Mouse (Mus musculus): Measurements from ENCODE around the gene Fam3b.
A peak's percentile ranks its signal among the peaks of the same experiment; 100 is the strongest.

The Fam3b gene

DNA sequence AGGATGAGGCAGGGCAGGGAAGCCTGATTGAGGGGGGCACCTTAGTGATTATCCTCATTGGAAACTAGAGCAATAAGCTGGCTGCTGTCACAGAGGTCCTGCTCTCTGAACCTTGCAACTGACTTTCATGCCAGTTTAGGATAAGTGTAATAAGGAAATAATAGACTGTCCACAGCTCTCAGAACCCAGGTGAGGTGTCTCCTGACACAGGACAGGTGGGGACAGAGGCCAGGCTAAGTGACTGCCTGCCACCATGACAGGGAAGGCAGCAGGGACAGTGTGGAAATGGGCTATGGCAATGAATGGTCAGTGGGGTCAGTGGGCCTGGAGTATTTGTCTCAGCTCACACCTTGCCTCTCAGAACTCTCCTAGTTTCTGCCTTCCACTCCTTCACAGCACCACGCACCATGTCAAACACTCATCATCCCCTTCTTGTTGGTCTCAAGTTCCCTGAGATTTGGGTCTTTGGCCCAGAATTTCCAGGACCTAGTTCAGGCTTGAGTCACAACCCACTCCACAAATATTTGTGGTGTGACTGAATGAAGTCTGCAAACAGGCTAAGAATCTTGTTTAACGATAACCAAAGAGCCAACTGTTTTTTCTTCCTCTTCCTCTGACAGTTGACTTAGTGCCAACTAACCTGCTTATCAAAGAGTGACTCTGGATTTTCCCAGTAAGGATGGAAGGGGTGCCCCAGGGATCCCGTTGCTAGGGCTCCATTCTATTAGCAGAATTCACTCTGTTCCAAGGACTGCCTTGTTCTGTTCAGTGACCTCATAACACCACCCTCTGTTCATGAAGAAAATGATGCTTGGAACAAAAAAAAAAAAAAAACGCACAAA is at the start of gene Fam3b:
TSS of gene Fam3b (minus strand) at position 718 of the 842 bp plus-strand sequence.
- no peak for DNase-seq (ENCODE audit: inconsistent age in 2 of 2, low spot score in 1 of 2)

DNA sequence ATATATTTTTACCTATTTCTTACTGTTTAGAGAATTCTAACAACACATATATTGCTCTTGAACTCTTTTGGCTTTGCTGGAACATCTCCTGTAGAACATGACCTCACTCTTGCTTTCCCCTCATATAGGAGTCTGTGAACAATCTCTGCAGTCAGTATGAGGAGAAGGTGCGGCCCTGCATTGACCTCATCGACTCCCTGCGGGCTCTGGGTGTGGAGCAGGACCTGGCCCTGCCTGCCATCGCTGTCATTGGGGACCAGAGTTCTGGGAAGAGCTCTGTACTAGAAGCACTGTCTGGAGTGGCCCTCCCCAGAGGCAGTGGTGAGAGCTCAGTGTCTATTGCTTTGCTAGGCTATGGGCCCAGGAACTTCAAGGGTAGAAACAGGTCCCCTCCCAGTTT is 29.7 kb upstream of the Fam3b start:
- DNase-seq (ENCODE audit: inconsistent age in 2 of 2, low spot score in 1 of 2): no peak

DNA sequence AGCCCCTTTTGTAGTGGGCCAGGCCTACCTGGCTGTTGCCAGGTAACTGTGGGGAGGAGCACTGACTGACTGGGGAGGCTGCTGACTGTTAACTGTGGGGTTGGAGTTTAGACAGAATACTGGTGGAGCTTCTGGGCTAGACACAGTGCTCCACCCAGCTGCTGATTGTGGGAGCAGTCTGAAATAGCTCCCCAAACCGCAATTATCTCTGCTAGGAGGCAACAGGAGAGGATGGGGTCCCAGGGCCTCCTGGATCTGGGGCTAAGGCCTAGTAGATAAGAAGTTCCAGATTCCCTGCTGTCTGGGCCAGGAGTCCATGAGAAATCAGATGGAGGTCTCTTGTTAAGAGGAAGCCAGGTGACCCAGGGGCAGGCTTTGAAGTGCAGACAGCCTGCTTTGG is 22.2 kb upstream of the Fam3b start:
- DNase-seq (ENCODE audit: inconsistent age in 2 of 2, low spot score in 1 of 2): no peak

DNA sequence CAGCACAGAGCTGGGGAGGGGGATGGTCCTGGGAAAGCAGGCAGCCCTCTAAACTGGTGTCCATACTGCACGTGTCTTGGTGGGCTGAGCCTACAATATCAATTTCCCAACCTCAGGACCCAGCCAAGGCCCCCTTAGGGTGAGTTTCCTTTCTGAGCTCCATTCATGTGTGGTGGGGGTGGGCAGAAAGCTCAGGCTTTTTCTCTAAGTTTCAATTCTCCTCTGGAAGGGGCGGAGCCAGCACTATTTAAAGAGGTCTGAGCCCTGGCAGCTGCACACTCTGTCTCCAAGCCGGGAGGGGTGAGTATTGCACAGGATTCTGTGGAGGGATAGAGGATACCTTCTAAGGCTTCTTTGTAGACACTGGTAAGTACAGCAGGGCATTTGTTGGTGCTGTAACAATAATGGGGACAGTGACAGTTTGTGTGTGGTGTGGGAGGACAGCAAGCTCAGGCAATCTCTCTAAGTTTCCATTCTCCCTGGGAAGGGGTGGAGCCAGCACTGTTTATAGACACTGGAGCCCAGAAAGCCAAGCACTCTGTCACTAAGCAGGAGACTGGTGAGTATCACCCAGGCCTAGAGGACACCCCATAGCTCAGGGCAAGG is 21.3 kb upstream of the Fam3b start:
- peak; percentile 63 to 86 for DNase-seq (ENCODE audit: inconsistent age in 2 of 2, low spot score in 1 of 2)

DNA sequence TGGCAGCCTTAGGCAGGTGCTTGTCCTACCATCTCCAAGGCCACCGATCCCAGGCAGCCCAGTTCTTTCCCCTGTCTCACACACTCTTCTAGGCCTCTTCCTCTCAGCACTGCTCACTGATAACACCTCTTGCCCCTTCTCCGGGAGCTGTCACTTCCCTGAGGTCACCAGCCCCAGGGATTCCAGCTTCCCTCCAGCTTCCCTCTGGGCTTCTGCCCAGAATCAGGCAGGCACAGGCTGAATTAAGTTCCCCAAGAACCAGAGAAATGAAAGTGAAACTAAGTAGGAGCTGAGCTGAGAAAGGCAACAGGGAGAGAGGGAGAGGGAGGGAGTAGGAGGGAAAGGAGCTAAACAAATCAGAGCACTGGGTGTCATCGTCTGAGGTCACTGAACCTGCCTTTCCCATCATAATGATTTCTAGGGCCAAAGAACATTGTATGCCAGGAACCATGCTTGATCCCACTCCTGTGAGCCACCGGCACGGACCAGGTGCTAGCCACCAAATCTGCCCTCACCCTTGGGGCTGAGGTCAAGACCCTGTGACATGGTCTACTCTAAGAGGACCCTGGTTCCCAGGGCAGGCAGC is 20.4 kb upstream of the Fam3b start:
- peak; percentile 76 to 91 for DNase-seq (ENCODE audit: inconsistent age in 2 of 2, low spot score in 1 of 2)

DNA sequence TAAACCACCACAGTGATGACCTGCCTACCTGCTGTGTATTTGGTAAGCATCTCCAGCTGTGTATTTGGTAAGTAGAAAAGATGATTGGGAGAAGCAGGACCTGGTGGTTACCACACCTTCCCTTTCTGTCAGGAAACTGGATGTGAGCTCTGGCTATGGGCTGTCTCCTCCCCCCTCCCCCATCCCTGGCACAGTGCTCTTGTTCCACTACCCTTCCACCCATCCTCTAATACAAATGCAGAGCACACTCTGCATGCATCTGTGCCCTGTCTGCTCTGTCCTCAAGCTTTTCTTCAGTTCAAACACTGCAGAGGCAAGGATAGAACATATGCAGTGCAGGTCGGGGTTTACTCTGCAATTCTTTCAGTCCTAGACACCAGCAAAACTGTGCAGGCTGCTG is 19.8 kb upstream of the Fam3b start:
- DNase-seq (ENCODE audit: inconsistent age in 2 of 2, low spot score in 1 of 2): no peak

DNA sequence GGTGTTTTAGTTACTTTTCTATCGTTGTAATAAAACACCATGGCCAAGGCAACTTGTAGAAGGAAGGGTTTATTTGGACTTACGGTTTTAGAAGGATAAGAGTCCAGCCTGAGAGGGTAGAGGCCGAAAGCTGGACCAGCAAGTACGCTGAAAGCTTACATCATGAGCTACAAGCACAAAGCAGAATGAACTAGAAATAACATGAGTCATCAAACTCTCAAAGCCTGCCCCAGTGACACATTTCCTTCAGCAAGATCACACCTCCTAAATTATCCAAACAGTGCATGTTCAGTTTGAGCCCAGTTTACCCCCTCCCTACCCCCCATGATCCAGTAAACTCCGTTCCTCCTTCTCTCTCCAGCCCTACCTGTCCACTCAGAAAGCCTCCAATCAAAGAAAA is 19.1 kb upstream of the Fam3b start:
- no peak for DNase-seq (ENCODE audit: inconsistent age in 2 of 2, low spot score in 1 of 2)

DNA sequence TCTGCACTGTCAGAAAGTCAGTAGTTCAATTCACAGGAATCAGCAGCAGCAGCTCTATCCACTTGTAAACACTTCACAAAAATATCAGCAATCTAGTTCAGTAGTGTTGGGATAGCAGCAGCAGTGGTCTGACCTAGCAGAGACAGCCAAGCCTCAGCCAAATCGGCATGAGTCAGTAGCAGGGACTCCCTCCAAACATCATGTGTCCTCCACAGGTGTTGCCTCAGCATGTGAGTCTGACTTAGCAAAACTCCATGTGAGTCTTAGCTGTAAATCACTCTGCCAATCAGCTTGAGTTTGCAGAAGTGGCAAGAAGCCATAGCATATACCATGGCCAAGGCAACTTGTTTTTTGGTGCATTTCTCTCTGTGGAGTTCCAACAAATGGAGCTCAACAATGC is 18.5 kb upstream of the Fam3b start:
- DNase-seq (ENCODE audit: inconsistent age in 2 of 2, low spot score in 1 of 2): peak in 1 of 2 experiments; percentile 59

DNA sequence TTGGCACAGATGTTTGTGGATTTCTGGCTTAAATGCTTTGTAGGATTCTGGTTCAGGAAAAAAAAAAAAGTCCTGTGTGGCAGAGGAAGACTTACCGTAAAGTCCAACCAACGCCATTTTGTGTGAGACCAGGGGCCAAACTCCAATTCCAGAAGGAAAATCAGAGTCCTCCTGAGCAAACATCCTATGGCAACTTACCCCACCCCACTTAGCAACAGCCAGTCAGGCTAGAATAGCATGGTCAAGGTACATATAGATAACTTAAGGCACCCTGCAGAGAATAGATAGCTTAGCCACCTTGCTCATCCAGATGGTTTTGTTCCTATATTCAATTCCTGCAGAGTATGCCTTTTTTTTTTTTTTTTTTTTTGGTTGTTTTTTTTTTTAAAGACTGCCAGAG is 14.6 kb upstream of the Fam3b start:
- no peak for DNase-seq (ENCODE audit: inconsistent age in 2 of 2, low spot score in 1 of 2)

DNA sequence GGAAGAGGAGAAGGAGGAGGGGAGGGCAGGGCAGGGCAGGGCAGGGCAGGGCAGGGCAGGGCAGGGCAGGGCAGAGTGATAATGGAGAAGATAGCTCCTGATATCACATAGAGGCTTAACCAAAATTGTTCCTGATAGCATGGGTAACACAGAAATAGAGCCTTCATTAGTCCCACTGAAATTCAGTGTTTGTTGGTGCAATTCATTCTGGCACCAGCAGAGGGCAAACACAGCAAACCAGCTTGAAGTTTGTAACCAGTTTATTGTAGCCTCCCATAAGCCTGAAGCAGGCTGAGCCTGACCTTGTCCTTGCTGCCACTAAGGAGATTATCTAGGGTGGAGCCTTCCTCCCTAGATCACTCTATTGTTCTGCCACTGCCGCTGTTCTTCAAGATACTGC is 8.4 kb upstream of the Fam3b start:
- DNase-seq (ENCODE audit: inconsistent age in 2 of 2, low spot score in 1 of 2): peak; percentile 41 to 84

DNA sequence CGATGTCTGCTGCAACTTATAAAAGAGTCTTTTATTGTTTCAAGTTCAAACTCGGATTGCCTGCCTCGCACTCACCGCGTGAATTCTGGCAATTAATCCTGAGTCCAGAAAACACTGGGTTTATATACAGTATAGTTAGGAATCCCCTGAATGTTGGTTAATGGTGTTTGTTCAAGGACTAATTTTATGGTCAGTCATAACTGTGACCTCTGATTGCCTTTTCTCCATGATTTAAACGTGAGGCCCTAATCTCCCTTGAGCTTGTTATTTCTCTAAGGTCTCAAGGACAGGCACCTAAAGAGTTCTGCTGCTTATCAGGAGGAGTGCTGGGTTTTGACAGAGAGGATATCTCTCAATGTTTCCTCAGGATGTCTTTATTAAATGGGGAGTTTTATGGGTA is 7.4 kb upstream of the Fam3b start:
- DNase-seq (ENCODE audit: inconsistent age in 2 of 2, low spot score in 1 of 2): no peak

DNA sequence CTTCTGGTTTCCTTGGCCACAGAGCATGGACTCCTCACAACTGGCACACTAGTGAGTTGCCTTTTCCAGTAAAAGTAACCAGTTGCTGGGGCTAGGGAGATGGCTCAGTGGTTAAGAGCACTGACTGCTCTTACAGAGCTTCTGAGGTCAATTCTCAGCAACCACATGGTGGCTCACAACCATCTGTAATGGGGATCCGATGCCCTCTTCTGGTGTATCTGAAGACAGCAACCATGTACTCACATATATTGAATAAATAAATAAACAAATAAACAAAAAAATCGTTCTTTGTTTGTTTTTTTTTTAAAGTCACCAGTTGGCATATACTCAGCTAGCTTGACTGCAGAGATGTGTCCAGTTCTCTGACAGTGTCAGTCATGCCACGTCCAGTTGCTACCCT is 1.7 kb upstream of the Fam3b start:
- no peak for DNase-seq (ENCODE audit: inconsistent age in 2 of 2, low spot score in 1 of 2)

DNA sequence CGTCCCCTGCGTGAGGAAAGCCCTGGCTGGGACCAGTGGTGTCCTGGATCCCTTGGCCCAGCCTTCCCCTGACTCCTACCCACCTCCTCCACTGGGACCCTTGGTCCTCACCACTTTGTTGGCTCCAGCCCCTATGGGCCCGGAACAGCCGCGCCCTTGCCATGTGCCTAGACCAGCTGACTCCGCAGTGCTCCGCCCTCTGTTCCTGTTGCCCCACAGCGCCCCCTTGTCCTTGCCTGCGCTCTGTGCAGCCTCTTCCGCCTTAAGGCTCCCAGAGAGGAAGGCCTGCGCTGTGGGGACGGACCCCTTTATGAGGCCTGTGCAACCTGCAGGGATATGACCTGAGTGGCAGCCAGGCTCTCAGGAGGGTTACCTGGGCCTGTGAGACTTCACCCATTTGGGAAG is 2.3 kb downstream of the Fam3b start:
- no peak for DNase-seq (ENCODE audit: inconsistent age in 2 of 2, low spot score in 1 of 2)

DNA sequence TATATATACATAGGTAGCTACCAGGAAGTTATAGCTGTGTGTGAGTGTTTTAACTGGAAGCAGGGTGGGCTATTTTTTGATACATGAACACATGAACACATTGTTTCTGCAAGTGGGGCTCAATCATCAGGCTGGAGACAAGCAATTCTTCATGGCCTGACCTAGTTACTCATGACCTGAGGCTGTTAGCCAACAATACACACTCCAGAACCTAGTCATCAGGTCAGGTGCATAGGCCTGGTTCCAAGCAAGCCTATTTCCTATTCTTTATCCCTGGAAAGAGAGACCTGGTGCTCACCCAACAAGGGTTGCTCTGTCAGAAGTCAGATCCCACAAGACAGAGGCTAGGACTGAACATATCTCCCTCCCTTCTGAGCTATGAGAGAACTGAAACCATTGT is 3.1 kb downstream of the Fam3b start:
- peak; percentile 14 to 70 for DNase-seq (ENCODE audit: inconsistent age in 2 of 2, low spot score in 1 of 2)

DNA sequence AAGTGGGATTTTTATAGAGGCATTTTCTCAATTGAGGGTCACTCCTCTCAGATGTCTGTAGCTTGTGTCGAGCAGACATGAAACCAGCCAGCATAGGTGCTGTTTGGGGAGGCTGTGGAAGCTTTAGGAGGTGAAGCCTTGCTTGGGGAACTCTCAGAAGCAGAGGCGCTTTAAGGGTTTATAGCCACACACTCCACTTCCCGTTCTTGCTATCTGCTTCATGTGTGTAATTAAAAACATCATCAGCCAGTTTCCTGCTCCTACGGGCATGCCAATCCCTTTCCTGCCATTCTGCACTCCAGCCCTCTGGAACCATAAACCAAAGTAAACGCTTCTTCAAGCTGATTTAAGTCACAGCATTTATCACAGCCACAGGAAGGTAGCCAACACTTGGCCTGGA is 3.8 kb downstream of the Fam3b start:
- no peak for DNase-seq (ENCODE audit: inconsistent age in 2 of 2, low spot score in 1 of 2)

DNA sequence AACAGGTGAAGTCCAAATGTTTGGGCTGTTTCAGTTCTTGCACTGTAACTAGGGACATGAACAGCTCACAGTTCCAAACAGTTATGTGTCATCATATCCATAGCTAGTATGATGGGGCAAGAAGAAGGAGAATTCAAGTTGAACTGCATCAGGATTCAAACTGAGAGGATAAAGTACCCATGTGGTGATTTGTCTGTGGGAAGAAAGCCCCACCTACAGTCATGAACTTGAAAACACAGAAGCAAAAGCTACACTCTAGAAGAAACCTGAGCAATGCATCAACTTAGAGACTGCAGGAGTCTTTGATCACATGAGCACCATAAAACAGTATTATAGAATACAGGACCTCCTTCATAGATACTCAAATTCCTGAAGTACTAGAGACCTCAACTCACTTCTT is 6.8 kb downstream of the Fam3b start:
- DNase-seq (ENCODE audit: inconsistent age in 2 of 2, low spot score in 1 of 2): no peak

DNA sequence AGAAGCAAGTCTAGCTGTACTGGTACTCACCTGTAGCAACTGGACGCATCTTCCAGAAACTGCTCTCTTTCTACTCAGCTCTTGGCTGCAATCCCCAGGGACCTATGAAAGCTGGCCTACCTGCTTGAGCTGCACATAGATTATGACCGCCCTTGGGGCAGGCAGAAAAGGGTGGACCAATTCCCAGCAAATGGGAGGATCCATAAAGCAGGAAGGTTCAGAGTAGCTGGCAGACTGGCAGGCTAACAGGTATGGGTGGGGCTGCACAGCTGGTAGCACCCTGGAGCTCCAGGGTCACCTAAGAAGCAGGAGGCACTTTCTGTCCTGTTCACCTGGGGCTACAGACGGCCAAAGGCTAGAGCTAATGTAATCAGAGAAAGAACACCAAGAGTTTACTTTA is 9.8 kb downstream of the Fam3b start:
- DNase-seq (ENCODE audit: inconsistent age in 2 of 2, low spot score in 1 of 2): no peak

DNA sequence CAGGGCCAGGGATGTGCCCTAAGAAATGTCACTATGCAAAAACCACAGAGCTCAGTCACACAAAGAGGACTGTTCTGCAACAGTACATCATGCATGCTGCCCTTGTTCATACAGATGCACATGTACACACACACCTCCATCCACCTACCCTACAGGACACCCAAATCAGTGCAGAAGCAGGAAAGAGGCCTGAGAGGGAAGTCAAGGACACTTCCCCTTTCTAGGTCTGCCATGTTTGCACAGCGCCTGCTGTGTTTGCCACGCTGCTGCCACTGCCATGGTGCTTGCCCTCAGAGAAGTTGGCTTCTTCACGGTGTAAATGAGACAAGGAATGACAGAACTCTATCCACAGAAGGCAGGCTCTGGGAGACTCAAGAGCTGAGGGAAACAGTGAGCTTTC is 10.8 kb downstream of the Fam3b start:
- no peak for DNase-seq (ENCODE audit: inconsistent age in 2 of 2, low spot score in 1 of 2)

DNA sequence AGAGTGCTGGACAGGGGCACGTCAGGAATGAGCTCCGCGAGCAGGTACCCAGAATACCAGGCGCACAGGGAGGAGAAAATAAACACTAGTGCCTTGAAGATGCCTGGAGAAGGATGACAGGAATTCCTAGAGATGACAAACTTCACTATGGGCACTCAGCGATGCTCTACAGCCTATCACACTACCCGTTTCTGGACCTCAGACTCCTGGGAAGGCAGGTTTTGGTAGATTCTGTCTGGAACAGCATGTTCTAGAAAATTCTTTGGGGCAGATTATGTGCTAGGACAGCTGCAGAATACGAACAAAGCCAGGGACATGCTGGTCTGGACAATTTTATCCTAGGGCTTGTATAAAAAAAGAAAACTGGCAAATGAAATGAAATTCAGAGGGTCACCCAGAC is 13.7 kb downstream of the Fam3b start:
- no peak for DNase-seq (ENCODE audit: inconsistent age in 2 of 2, low spot score in 1 of 2)

DNA sequence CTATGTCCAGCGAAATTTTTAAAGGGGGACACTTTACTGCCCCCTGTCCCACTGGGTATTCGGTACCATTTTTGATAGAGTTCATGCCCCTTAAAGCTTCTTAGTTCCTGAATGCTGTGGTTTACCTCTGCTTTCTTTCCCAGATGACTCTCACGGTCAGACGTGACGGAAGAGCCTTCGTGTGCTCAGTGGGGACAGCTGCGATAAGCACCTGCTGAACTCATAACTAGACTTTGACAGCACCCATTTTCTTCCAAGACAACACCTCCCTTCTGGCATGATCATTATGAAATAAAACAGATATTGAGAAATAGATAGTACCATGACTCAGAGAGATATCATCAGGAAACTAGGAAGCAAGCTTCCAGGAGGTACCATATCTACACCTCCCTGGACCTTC is 15.2 kb downstream of the Fam3b start:
- no peak for DNase-seq (ENCODE audit: inconsistent age in 2 of 2, low spot score in 1 of 2)

DNA sequence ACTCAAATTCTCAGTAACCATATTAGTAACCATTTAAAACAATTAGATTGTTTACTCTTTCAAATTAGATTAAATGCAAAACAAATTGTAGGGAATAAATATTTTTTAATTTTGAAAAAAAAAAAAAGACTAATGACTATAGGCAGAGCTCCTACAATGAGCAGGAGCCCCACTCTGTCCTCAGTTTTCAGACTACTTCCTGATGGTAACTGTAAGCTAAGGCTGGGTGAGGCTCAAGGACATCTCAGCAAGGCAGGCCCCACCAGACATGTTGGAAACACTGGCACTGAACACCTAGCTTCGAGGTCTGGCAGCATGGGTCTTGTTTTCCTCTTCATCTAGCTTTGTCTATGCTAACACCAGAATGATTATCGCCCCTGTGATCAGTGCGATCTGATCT is 16.5 kb downstream of the Fam3b start:
- DNase-seq (ENCODE audit: inconsistent age in 2 of 2, low spot score in 1 of 2): no peak

DNA sequence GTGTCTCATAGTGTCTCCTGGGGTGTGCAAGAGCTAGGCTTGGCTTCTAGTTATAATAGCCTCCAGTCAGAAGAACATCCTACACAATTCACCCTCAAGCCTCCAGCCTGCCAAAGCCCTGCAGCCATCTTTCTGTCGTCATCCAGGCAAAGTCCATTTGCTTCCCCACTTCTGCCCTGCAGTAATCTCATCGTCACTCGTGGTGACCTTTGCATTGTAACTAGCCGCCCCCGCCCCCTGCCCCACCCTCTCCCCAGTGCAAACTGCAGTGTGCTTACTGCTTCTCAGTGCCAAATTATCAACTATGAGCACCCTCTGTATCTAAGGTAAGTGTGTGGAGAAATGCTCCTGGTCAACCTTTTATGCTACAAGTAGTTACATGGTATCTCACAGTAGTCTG is 16.9 kb downstream of the Fam3b start:
- DNase-seq (ENCODE audit: inconsistent age in 2 of 2, low spot score in 1 of 2): no peak

DNA sequence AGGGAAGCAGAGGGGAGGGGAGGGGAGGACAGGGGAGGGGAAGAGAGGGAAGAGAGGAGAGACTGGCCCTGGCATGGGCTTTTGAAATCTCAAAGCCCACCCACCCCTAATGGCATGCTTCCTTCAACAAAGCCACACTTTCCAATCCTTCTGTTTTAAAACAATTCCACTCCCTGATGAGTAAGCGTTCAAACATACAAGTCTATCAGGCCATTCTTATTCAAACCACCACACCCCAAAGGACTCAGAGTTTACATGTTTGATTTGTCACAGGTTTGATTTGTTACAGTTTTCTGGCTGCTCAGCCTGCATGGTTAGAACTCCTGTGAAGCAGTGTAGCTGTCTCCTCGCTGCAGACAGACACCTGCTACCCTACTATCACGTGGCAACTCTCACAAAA is 18.6 kb downstream of the Fam3b start:
- DNase-seq (ENCODE audit: inconsistent age in 2 of 2, low spot score in 1 of 2): no peak
